Mouse (Mus musculus) Patski (cell line): Measurements from ENCODE around the gene Nlrc5. TPM values are rescaled to one million over a fixed set of nuclear protein-coding genes. Genes with fewer than 3 reads are reported as not detected.
A peak's percentile ranks its signal among the peaks of the same experiment; 100 is the strongest.

Source experiments
- ATAC-seq: fragments of 100-300 bp; one replicate; pipeline ENCODE4 v1.8.0; 2021
- CTCF ChIA-PET: fragments of 350-600 bp; sonication (Branson Sonifier 250); formaldehyde crosslinking; loops from one replicate; lab custom pipeline; 2022; ENCODE audit warnings: inconsistent platforms; lab: Charles Lee
- POLR2A ChIA-PET: fragments of 350-600 bp; sonication (Branson Sonifier 250); formaldehyde crosslinking; loops from one replicate; lab custom pipeline; 2022; ENCODE audit warnings: antibody characterized with exemption, inconsistent platforms; lab: Charles Lee
- DNase-seq: peaks from one replicate; pipeline ENCODE4 v3.0.0-alpha.2; 2011; ENCODE audit warnings: low read depth, low spot score
- H3K27me3 ChIP-seq: fragments of 371-371 bp; one replicate; pipeline ENCODE4 v1.5.1; 2021
- CTCF ChIP-seq: fragments of 100-300 bp; IDR thresholded peaks from one replicate; pipeline ENCODE4 v1.5.1; 2021
- in situ Hi-C: fragments of 300-500 bp; cut with MboI; formaldehyde crosslinking; loops from 3 replicates; pipeline ENCODE4 v1.11.1; 2018; ENCODE audit warnings: low pct_unique_long_range_greater_than_20kb, mixed read lengths
- polyA plus RNA-seq: library from polyadenylated mRNA; unstranded; gene quantifications from one replicate; pipeline ENCODE4 v1.2.3, GENCODE M21; 2021

The Nlrc5 gene
- polyA plus RNA-seq, 1 experiment from 2014 or later: 0.76 TPM

- TF ChIP-seq CTCF: no peak
- CTCF ChIA-PET: interaction anchor here (1.5 to 2.3 kb wide), 3 partner anchors 145 to 157 kb away, joined by 4 to 7 read pairs (median 4); no protein-coding TSS in a partner anchor
- in situ Hi-C loops: no loop called here
- ATAC-seq: no peak
- H3K27me3 ChIP-seq: peaks cover 9% of the 10 kb centered on the region
- DNase-seq: no peak
- POLR2A ChIA-PET: no interaction called here
Measured at GRCm38 (mm10) chr8:94488016-94488415, 53.9 kb downstream of the Nlrc5 start.

- H3K27me3 ChIP-seq: peaks cover 9% of the 10 kb centered on the region
- ChIA-PET CTCF (interaction anchor here (3.6 kb wide), 1 partner anchor 213 kb away, joined by 17 read pairs; no protein-coding TSS in a partner anchor), POLR2A (no interaction called here)
- in situ Hi-C loops: loop anchor here (5.0 to 10.0 kb wide), 3 partner anchors 95 to 212 kb away; no protein-coding TSS in a partner anchor
- TF ChIP-seq CTCF: no peak
- no peak for DNase-seq
- ATAC-seq: no peak
Measured at GRCm38 (mm10) chr8:94489809-94490483, 55.8 kb downstream of the Nlrc5 start.

GRCm38 (mm10) chr8:94492021-94492681, 58.0 kb downstream of the Nlrc5 start:
- TF ChIP-seq CTCF: peak; percentile 87
- peak; percentile 79 for ATAC-seq
- POLR2A ChIA-PET: interaction anchor here (1.1 to 1.4 kb wide), 2 partner anchors 92 to 211 kb away, joined by 4 read pairs; no protein-coding TSS in a partner anchor

DNA sequence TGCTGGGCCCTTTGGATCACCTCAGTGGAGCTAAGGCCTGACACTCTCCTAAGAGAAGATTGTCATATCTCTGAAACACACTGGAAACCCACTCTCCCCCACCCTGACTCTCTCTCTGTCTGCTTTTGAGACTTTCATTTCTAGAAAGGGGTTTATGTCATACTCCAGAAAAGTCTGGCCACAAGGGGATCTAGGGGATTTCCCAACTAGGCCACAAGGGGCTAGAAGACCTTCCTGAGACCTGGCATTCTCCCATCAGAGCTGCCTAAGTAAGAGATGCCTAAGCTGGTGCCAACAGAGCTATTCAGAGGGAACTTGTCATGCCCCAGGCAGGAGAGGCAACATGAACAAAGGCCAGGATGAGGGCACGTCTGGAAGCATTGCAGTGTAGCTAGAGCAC, 59.1 kb downstream of the Nlrc5 start:
- peak; percentile 20 for DNase-seq
- POLR2A ChIA-PET: interaction anchor here (1.1 to 1.4 kb wide), 2 partner anchors 91 to 210 kb away, joined by 4 read pairs; no protein-coding TSS in a partner anchor
- H3K27me3 ChIP-seq: peaks cover 3% of the 10 kb centered on the region
- in situ Hi-C loops: loop anchor here (5.0 to 10.0 kb wide), 3 partner anchors 92 to 209 kb away; no protein-coding TSS in a partner anchor
- CTCF ChIA-PET: interaction anchor here (0.7 to 3.6 kb wide), 18 partner anchors 10 to 192 kb away, joined by 3 to 31 read pairs (median 6); no protein-coding TSS in a partner anchor
- TF ChIP-seq CTCF: no peak
- no peak for ATAC-seq

More at GRCm38 (mm10) chr8:94492021-94492681, 58.0 kb downstream of the Nlrc5 start:
- CTCF ChIA-PET: interaction anchor here (0.8 to 3.6 kb wide), 37 partner anchors 9 to 319 kb away, joined by 3 to 31 read pairs (median 5); partner anchors contain the start of gene Cpne2
- DNase-seq: peak; percentile 12
- H3K27me3 ChIP-seq: peaks cover 9% of the 10 kb centered on the region
- in situ Hi-C loops: loop anchor here (5.0 to 10.0 kb wide), 3 partner anchors 93 to 210 kb away; no protein-coding TSS in a partner anchor

DNA sequence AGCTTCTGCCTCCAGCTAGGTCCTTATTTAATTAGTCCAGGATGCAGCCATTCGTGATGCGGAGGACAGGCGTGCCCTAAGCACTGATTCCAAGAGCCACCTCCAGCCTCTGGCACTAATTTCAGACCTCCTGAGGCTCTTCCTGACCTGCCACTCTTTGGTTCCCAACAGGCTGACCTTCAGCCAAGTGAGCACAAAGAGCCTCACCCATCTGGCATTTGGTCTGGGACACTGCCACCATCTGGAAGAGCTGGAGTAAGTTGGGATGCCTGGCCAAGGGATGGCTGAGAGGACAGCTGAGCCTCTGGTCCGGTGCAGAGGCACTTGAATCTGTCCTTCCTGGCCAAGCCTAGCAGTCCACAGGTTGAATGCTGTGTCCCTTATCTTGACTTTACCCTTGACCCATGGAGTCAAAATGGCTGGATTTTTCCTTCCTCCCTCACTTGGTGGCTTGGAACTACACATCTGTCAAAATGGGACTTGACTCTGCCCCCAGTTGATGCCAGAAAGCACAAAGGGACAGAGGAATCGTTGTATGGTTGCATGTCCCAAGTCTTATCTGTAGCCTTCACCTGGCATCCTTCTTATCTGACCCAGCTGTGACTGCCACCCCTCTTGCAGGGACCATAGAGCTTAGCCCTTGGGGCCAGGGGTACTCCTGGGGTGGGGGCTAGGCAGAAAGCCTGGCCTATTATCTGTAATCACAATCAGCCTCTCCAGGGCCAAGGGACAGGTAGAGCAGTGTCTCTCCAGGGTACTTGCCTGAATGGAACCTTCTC, 81.5 kb downstream of the Nlrc5 start:
- DNase-seq (no peak), ATAC-seq (no peak)
- peaks cover 9% of the 10 kb centered on the region for H3K27me3 ChIP-seq
- in situ Hi-C loops: no loop called here
- CTCF ChIA-PET: interaction anchor here (1.1 kb wide), 1 partner anchor 24 kb away, joined by 4 read pairs; no protein-coding TSS in a partner anchor
- no peak for TF ChIP-seq CTCF
- POLR2A ChIA-PET: interaction anchor here (0.7 kb wide), 1 partner anchor 44 kb away, joined by 3 read pairs; no protein-coding TSS in a partner anchor

DNA sequence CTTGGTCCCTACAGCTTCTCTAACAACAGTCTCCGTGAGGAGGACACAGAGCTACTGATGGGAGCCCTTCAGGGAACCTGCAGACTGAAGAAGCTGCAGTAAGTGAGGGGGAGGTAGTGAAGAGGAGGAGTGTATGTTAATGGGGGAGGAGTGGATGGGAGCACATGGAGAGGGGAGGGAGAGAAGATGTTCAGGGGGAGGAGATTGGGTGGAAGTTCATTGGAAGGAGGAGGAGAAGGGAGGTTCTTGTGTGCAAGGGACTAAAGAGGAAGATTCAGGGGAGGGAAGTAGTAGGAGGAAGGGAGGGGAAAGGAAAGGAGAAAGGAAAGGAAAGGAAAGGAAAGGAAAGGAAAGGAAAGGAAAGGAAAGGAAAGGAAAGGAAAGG, 82.0 kb downstream of the Nlrc5 start:
- in situ Hi-C loops: no loop called here
- peaks cover 9% of the 10 kb centered on the region for H3K27me3 ChIP-seq
- no peak for TF ChIP-seq CTCF
- ChIA-PET CTCF (interaction anchor here (1.1 kb wide), 1 partner anchor 24 kb away, joined by 4 read pairs; no protein-coding TSS in a partner anchor), POLR2A (no interaction called here)
- DNase-seq (no peak), ATAC-seq (no peak)

- H3K27me3 ChIP-seq: peaks cover 14% of the 10 kb centered on the region
- ChIA-PET CTCF (interaction anchor here (1.0 to 2.4 kb wide), 2 partner anchors 24 to 68 kb away, joined by 3 to 7 read pairs; no protein-coding TSS in a partner anchor), POLR2A (no interaction called here)
- DNase-seq (no peak), ATAC-seq (no peak)
- in situ Hi-C loops: no loop called here
- TF ChIP-seq CTCF: no peak
Measured at GRCm38 (mm10) chr8:94516766-94517165, 82.6 kb downstream of the Nlrc5 start.

DNA sequence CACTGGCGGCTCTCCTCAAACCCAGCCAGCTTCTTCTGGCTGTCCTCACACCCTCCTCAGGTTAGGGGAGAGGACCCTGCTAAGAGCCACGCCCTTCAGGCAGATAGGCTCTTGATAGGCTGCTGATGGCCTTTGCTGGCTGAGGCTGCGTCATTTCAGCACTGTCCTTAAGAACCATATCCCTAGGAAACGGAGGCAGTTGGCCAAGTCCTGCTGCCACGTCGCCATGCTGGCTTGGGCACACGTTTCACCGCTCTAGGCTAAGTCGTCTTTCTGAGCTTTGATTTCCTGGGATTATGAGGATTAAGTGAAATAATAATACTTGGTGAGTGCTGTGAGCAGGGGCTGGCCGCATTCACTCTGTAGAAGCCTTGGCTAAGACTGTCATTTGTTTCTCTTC, 84.2 kb downstream of the Nlrc5 start:
- ChIA-PET CTCF (interaction anchor here (2.4 kb wide), 1 partner anchor 26 kb away, joined by 7 read pairs; no protein-coding TSS in a partner anchor), POLR2A (interaction anchor here (0.9 kb wide), 1 partner anchor 65 kb away, joined by 4 read pairs; no protein-coding TSS in a partner anchor)
- DNase-seq: no peak
- H3K27me3 ChIP-seq: peaks cover 11% of the 10 kb centered on the region
- in situ Hi-C loops: no loop called here
- ATAC-seq: no peak
- TF ChIP-seq CTCF: no peak

DNA sequence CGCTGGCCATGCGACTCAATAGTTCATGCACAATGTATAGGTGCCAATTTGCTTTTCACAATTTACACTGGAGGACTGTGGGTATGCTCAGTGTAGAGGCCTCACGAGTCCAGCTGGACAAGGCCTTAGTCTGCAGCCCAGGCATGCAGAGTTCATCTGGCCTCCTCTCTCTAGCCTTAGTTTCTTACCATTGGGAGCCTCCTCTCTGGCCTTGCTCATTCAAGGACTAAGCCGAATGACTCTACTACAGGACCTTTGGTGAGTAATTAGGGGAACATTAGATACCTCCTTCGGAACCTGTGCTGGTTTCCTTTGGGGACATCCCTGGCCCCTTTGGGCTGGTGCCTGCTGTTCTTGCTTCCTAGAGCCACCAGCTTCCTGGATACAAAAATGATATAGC, 84.9 kb downstream of the Nlrc5 start:
- ATAC-seq (no peak), DNase-seq (no peak)
- in situ Hi-C loops: no loop called here
- no peak for TF ChIP-seq CTCF
- peaks cover 11% of the 10 kb centered on the region for H3K27me3 ChIP-seq
- ChIA-PET POLR2A (no interaction called here), CTCF (interaction anchor here (0.8 kb wide), 1 partner anchor 8 kb away, joined by 4 read pairs; no protein-coding TSS in a partner anchor)
